Mouse (Mus musculus): Measurements from ENCODE around the gene Nrf1.

DNA sequence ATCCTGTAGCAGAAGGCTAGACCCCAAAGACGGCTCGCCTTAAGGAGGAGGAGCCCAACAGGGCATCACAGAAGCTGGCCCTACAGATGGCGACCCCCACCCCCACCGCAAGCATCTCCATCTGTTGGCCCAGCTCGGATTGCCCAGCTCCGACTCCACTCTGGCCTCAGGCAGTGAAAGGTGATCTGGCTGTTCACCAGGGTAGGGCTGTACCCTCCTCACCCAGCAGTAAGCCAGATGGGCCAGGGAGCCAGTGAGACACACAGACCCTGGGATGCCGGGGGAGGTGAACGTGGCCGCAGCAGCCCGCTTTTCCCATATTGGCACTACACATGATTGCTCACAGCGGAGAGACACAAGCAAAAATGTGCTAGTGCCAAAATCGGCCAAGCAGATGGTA lies 121.4 kb downstream of the Nrf1 start:
- no peak for TF ChIP-seq CTCF (IDR thresholded peaks at IDR 0.05; ENCODE audit: control insufficient read depth, insufficient read depth, insufficient replicate concordance, low read depth, low read length)
- no peak for TF ChIP-seq POLR2A (IDR thresholded peaks at IDR 0.05; ENCODE audit: control insufficient read depth, low read depth, low read length)

Data from testis, adult 2 months (tissue).